Mouse (Mus musculus): ENCODE results near the gene Mcrip2.
A peak's percentile ranks its signal among the peaks of the same experiment; 100 is the strongest.

The Mcrip2 gene

GRCm38 (mm10) chr17:25865288-25865687 is 3.3 kb downstream of the Mcrip2 start:
- DNase-seq (ENCODE audit: low spot score in 2 of 2): no peak

GRCm38 (mm10) chr17:25864311-25864710 is 4.3 kb downstream of the Mcrip2 start:
- DNase-seq (ENCODE audit: low spot score in 2 of 2): no peak

GRCm38 (mm10) chr17:25863681-25864080 is 4.9 kb downstream of the Mcrip2 start:
- no peak for DNase-seq (ENCODE audit: low spot score in 2 of 2)

- DNase-seq (ENCODE audit: low spot score in 2 of 2): no peak
Measured at GRCm38 (mm10) chr17:25861704-25862612, 6.6 kb downstream of the Mcrip2 start.

GRCm38 (mm10) chr17:25860832-25861703 is 7.5 kb downstream of the Mcrip2 start, which contains the start of gene Wdr90:
Gene Wdr90 (minus strand): TSS chr17:25861501.
- DNase-seq (ENCODE audit: low spot score in 2 of 2): peak; percentile 83 to 85

GRCm38 (mm10) chr17:25860229-25860628 is 8.3 kb downstream of the Mcrip2 start:
- DNase-seq (ENCODE audit: low spot score in 2 of 2): no peak

GRCm38 (mm10) chr17:25844396-25844901 is 24.1 kb downstream of the Mcrip2 start, which contains the start of gene Rhot2:
Gene Rhot2 (minus strand): TSS chr17:25844851.
- DNase-seq (ENCODE audit: low spot score in 2 of 2): peak; percentile 93

GRCm38 (mm10) chr17:25843636-25844395 is 24.7 kb downstream of the Mcrip2 start:
- peak in 1 of 2 experiments; percentile 29 for DNase-seq (ENCODE audit: low spot score in 2 of 2)

GRCm38 (mm10) chr17:25843122-25843521 is 25.4 kb downstream of the Mcrip2 start:
- DNase-seq (ENCODE audit: low spot score in 2 of 2): no peak

GRCm38 (mm10) chr17:25842509-25842908 is 26.1 kb downstream of the Mcrip2 start:
- DNase-seq (ENCODE audit: low spot score in 2 of 2): no peak

GRCm38 (mm10) chr17:25841117-25841880 is 27.3 kb downstream of the Mcrip2 start, which contains the start of gene Gm20683:
Gene Gm20683 (minus strand): TSS chr17:25841763.
- DNase-seq (ENCODE audit: low spot score in 2 of 2): no peak

- no peak for DNase-seq (ENCODE audit: low spot score in 2 of 2)
Measured at GRCm38 (mm10) chr17:25840519-25840918, 28.0 kb downstream of the Mcrip2 start.

- DNase-seq (ENCODE audit: low spot score in 2 of 2): no peak
Measured at GRCm38 (mm10) chr17:25839455-25840235, 28.9 kb downstream of the Mcrip2 start.

- DNase-seq (ENCODE audit: low spot score in 2 of 2): no peak
Measured at GRCm38 (mm10) chr17:25838904-25839303, 29.7 kb downstream of the Mcrip2 start.

- no peak for DNase-seq (ENCODE audit: low spot score in 2 of 2)
Measured at GRCm38 (mm10) chr17:25837533-25837932, 31.0 kb downstream of the Mcrip2 start.

GRCm38 (mm10) chr17:25837076-25837410 is 31.5 kb downstream of the Mcrip2 start, which contains the start of gene Rhbdl1:
Gene Rhbdl1 (minus strand): TSS chr17:25837295.
- peak in 1 of 2 experiments; percentile 46 for DNase-seq (ENCODE audit: low spot score in 2 of 2)

- DNase-seq (ENCODE audit: low spot score in 2 of 2): peak in 1 of 2 experiments; percentile 35
Measured at GRCm38 (mm10) chr17:25836397-25837075, 32.0 kb downstream of the Mcrip2 start.

- no peak for DNase-seq (ENCODE audit: low spot score in 2 of 2)
Measured at GRCm38 (mm10) chr17:25835816-25836215, 32.7 kb downstream of the Mcrip2 start.

GRCm38 (mm10) chr17:25835301-25835700 is 33.3 kb downstream of the Mcrip2 start:
- DNase-seq (ENCODE audit: low spot score in 2 of 2): no peak

Data from urinary bladder, adult 18-20 months (tissue).